Mouse (Mus musculus): ENCODE results near the gene Ankrd16.

Gene Ankrd16

GRCm38 (mm10) chr2:11777091-11778068 is at the start of gene Ankrd16, which contains the start of gene Fbh1:
TSS of gene Ankrd16 (plus strand) at chr2:11777876.
TSS of gene Fbh1 (minus strand) at chr2:11777582.
- in situ Hi-C loops (cut with MseI, MboI): no loop called here

GRCm38 (mm10) chr2:11729091-11729490 is 48.6 kb upstream of the Ankrd16 start:
- in situ Hi-C loops (cut with MseI, MboI): no loop called here

- in situ Hi-C loops (cut with MseI, MboI): no loop called here
Measured at GRCm38 (mm10) chr2:11732978-11733377, 44.7 kb upstream of the Ankrd16 start.

GRCm38 (mm10) chr2:11735853-11736252 is 41.8 kb upstream of the Ankrd16 start:
- in situ Hi-C loops (cut with MseI, MboI): no loop called here

- in situ Hi-C loops (cut with MseI, MboI): no loop called here
Measured at GRCm38 (mm10) chr2:11738794-11739193, 38.9 kb upstream of the Ankrd16 start.

GRCm38 (mm10) chr2:11739516-11740051 is 38.1 kb upstream of the Ankrd16 start:
- in situ Hi-C loops (cut with MseI, MboI): no loop called here

- in situ Hi-C loops (cut with MseI, MboI): no loop called here
Measured at GRCm38 (mm10) chr2:11762541-11762940, 15.1 kb upstream of the Ankrd16 start.

GRCm38 (mm10) chr2:11765694-11766093 is 12.0 kb upstream of the Ankrd16 start:
- in situ Hi-C loops (cut with MseI, MboI): no loop called here

- in situ Hi-C loops (cut with MseI, MboI): no loop called here
Measured at GRCm38 (mm10) chr2:11766485-11767160, 11.1 kb upstream of the Ankrd16 start.

GRCm38 (mm10) chr2:11767161-11767545 is 10.5 kb upstream of the Ankrd16 start:
- in situ Hi-C loops (cut with MseI, MboI): no loop called here

GRCm38 (mm10) chr2:11771701-11772100 is 6.0 kb upstream of the Ankrd16 start:
- in situ Hi-C loops (cut with MseI, MboI): no loop called here

GRCm38 (mm10) chr2:11772401-11772800 is 5.3 kb upstream of the Ankrd16 start:
- in situ Hi-C loops (cut with MseI, MboI): no loop called here

GRCm38 (mm10) chr2:11774426-11774825 is 3.2 kb upstream of the Ankrd16 start:
- in situ Hi-C loops (cut with MseI, MboI): no loop called here

GRCm38 (mm10) chr2:11775121-11775520 is 2.6 kb upstream of the Ankrd16 start:
- in situ Hi-C loops (cut with MseI, MboI): no loop called here

GRCm38 (mm10) chr2:11776415-11776814 is 1.3 kb upstream of the Ankrd16 start:
- in situ Hi-C loops (cut with MseI, MboI): no loop called here

- in situ Hi-C loops (cut with MseI, MboI): no loop called here
Measured at GRCm38 (mm10) chr2:11778087-11778823, 579 bp downstream of the Ankrd16 start.

- in situ Hi-C loops (cut with MseI, MboI): no loop called here
Measured at GRCm38 (mm10) chr2:11784159-11784558, 6.5 kb downstream of the Ankrd16 start.

GRCm38 (mm10) chr2:11794668-11795067 is 17.0 kb downstream of the Ankrd16 start:
- in situ Hi-C loops (cut with MseI, MboI): no loop called here

- in situ Hi-C loops (cut with MseI, MboI): no loop called here
Measured at GRCm38 (mm10) chr2:11797930-11798364, 20.3 kb downstream of the Ankrd16 start.

- in situ Hi-C loops (cut with MseI, MboI): no loop called here
Measured at GRCm38 (mm10) chr2:11801299-11801930, 23.7 kb downstream of the Ankrd16 start.

Measured in mouse trophoblast stem cell (cell line).